Mouse (Mus musculus) layer of hippocampus, adult 8-10 months (tissue): ENCODE data around the gene Fiz1. TPM values are rescaled to one million over a fixed set of nuclear protein-coding genes. Genes with fewer than 3 reads are reported as not detected.
"Not testable (repeated sequence)": the region's sequence is repeated elsewhere in the genome, so short reads cannot be mapped to it uniquely, and the experiment has no call there.

ENCODE experiments used
- DNase-seq, 2 experiments: peaks; one replicate each; pipeline ENCODE4 v3.0.0; 2022; ENCODE audit warnings: low spot score in 2 of 2
- total RNA-seq, 4 experiments: library from RNA; stranded (reverse); gene quantifications; 2 replicates each; pipeline ENCODE4 v1.2.4; 2022

Fiz1 gene
- total RNA-seq, 4 experiments from 2014 or later, result 20.7 to 25.3 (median 24.5) TPM

GRCm38 (mm10) chr7:5038109-5038732 is 23.7 kb upstream of the Fiz1 start, which contains the start of gene Zfp784:
Gene Zfp784 (minus strand): TSS chr7:5038446.
- DNase-seq, result peak; percentile 84 to 92

- no peak for DNase-seq
Measured at GRCm38 (mm10) chr7:5037467-5037866, 23.0 kb upstream of the Fiz1 start.

- no peak for DNase-seq
Measured at GRCm38 (mm10) chr7:5037026-5037425, 22.5 kb upstream of the Fiz1 start.

- DNase-seq, result no peak
Measured at GRCm38 (mm10) chr7:5036136-5036535, 21.6 kb upstream of the Fiz1 start.

GRCm38 (mm10) chr7:5035628-5036027 is 21.1 kb upstream of the Fiz1 start:
- no peak for DNase-seq

- DNase-seq, result no peak
Measured at GRCm38 (mm10) chr7:5033818-5034217, 19.3 kb upstream of the Fiz1 start, which contains the start of gene 4632433K11Rik. Gene 4632433K11Rik (plus strand): TSS chr7:5034118.

GRCm38 (mm10) chr7:5031496-5031895 is 17.0 kb upstream of the Fiz1 start:
- no peak for DNase-seq

GRCm38 (mm10) chr7:5030554-5031275 is 16.2 kb upstream of the Fiz1 start:
- DNase-seq, result no peak

- DNase-seq, result no peak
Measured at GRCm38 (mm10) chr7:5029946-5030345, 15.4 kb upstream of the Fiz1 start.

GRCm38 (mm10) chr7:5029543-5029942 is 15.0 kb upstream of the Fiz1 start:
- no peak for DNase-seq

- DNase-seq, result no peak
Measured at GRCm38 (mm10) chr7:5021197-5021596, 6.7 kb upstream of the Fiz1 start.

- no peak for DNase-seq
Measured at GRCm38 (mm10) chr7:5020685-5021084, 6.2 kb upstream of the Fiz1 start.

GRCm38 (mm10) chr7:5020000-5020681 is 5.6 kb upstream of the Fiz1 start, which contains the start of the genes Zfp865 and Ccdc106:
Gene Zfp865 (plus strand): TSS chr7:5020376.
Gene Ccdc106 (plus strand): TSS chr7:5020553.
- peak; percentile 99 to 100 for DNase-seq

- not testable (repeated sequence) for DNase-seq
Measured at GRCm38 (mm10) chr7:5019576-5019975, 5.1 kb upstream of the Fiz1 start.

- no peak for DNase-seq
Measured at GRCm38 (mm10) chr7:5017931-5018330, 3.4 kb upstream of the Fiz1 start.

- no peak for DNase-seq
Measured at GRCm38 (mm10) chr7:5017352-5017751, 2.9 kb upstream of the Fiz1 start.

- DNase-seq, result no peak
Measured at GRCm38 (mm10) chr7:5016920-5017319, 2.4 kb upstream of the Fiz1 start.

GRCm38 (mm10) chr7:5016057-5016456 is 1.6 kb upstream of the Fiz1 start:
- no peak for DNase-seq

- peak; percentile 87 to 93 for DNase-seq
Measured at GRCm38 (mm10) chr7:5015118-5016001, 863 bp upstream of the Fiz1 start, which contains the start of gene Gm44973. Gene Gm44973 (plus strand): TSS chr7:5015496.

GRCm38 (mm10) chr7:5012681-5013513 is 1.6 kb downstream of the Fiz1 start:
- no peak for DNase-seq
